Mouse (Mus musculus) cerebellum, postnatal 36 days (tissue): ENCODE results near the gene Gm43064.
A peak's percentile ranks its signal among the peaks of the same experiment; 100 is the strongest.

Experiments used
- DNase-seq, 2 experiments: peaks; one replicate each; pipeline ENCODE4 v3.0.0; 2021 to 2022; ENCODE audit warnings: mixed read lengths in 2 of 2

Gene Gm43064

GRCm38 (mm10) chr3:103857036-103857805 is 47.8 kb downstream of the Gm43064 start:
- peak; percentile 40 to 50 for DNase-seq

GRCm38 (mm10) chr3:103857977-103858563 is 48.7 kb downstream of the Gm43064 start:
- no peak for DNase-seq

- no peak for DNase-seq
These were observed 49.8 kb downstream of the Gm43064 start, which contains the start of gene Ptpn22 for GRCm38 (mm10) chr3:103858881-103859801. Gene Ptpn22, plus strand, starts transcription at chr3:103859795.

- no peak for DNase-seq
These were observed 50.5 kb downstream of the Gm43064 start for GRCm38 (mm10) chr3:103859851-103860391.

- no peak for DNase-seq
These were observed 53.4 kb downstream of the Gm43064 start for GRCm38 (mm10) chr3:103862721-103863220.

- DNase-seq = no peak
These were observed 54.8 kb downstream of the Gm43064 start for GRCm38 (mm10) chr3:103864200-103864599.

- no peak for DNase-seq
These were observed 58.1 kb downstream of the Gm43064 start for GRCm38 (mm10) chr3:103867424-103867971.

GRCm38 (mm10) chr3:103868008-103868407 is 58.6 kb downstream of the Gm43064 start:
- DNase-seq = no peak

GRCm38 (mm10) chr3:103872663-103873098 is 63.3 kb downstream of the Gm43064 start:
- no peak for DNase-seq

GRCm38 (mm10) chr3:103874329-103874728 is 65.0 kb downstream of the Gm43064 start:
- DNase-seq = no peak

- no peak for DNase-seq
These were observed 76.6 kb downstream of the Gm43064 start for GRCm38 (mm10) chr3:103885946-103886345.

- peak; percentile 31 to 71 for DNase-seq
These were observed 78.2 kb downstream of the Gm43064 start for GRCm38 (mm10) chr3:103887581-103887980.
